Mouse (Mus musculus) neural tube, embryonic 13.5 days (tissue): Measurements from ENCODE around the gene Gm5460. TPM values are rescaled to one million over a fixed set of nuclear protein-coding genes. Genes with fewer than 3 reads are reported as not detected.

Experiments used
- ATAC-seq: fragments of 200-750 bp; cut with Nextera tagmentation; 2 replicates; pipeline ENCODE4 v1.8.0; 2017; ENCODE audit warnings: low read depth, mild to moderate bottlenecking, moderate TSS enrichment, moderate library complexity
- H3K27ac ChIP-seq: fragments of 300-500 bp; sonication (generic); replicated peaks from 2 replicates; pipeline ENCODE4 v1.5.1; 2015; ENCODE audit warnings: moderate library complexity, mild to moderate bottlenecking, inconsistent platforms
- H3K27me3 ChIP-seq: fragments of 300-500 bp; sonication (generic); 2 replicates; pipeline ENCODE4 v1.6.1; 2015; ENCODE audit warnings: mild to moderate bottlenecking, inconsistent platforms
- H3K36me3 ChIP-seq: fragments of 300-500 bp; sonication (generic); 2 replicates; pipeline ENCODE4 v1.6.1; 2015; ENCODE audit warnings: mild to moderate bottlenecking, inconsistent platforms
- H3K4me1 ChIP-seq: fragments of 300-500 bp; sonication (generic); replicated peaks from 2 replicates; pipeline ENCODE4 v1.6.1; 2015; ENCODE audit warnings: inconsistent platforms
- H3K4me2 ChIP-seq: fragments of 300-500 bp; sonication (generic); 2 replicates; pipeline ENCODE4 v1.6.1; 2015; ENCODE audit warnings: inconsistent platforms, mild to moderate bottlenecking, moderate library complexity
- H3K4me3 ChIP-seq: fragments of 300-500 bp; sonication (generic); 2 replicates; pipeline ENCODE4 v1.5.1; 2015; ENCODE audit warnings: mild to moderate bottlenecking, inconsistent platforms
- H3K9ac ChIP-seq: fragments of 300-500 bp; sonication (generic); 2 replicates; pipeline ENCODE4 v1.6.1; 2015; ENCODE audit warnings: moderate library complexity, mild to moderate bottlenecking, inconsistent platforms
- H3K9me3 ChIP-seq: fragments of 300-500 bp; sonication (generic); 2 replicates; pipeline ENCODE4 v1.6.1; 2016; ENCODE audit warnings: inconsistent platforms
- WGBS: fragments of 180-500 bp; shearing (Covaris S2); methylation state at CpG from one replicate; pipeline ENCODE4 v1.1.7; 2015; 5-methylcytosine and 5-hydroxymethylcytosine counted together
- polyA plus RNA-seq: library from polyadenylated mRNA; unstranded; fragments of >200 nt; fragmentation: Nextera tagmentation; extraction: Ambion mirVana; gene quantifications from 2 replicates; pipeline ENCODE4 v1.2.1, GENCODE M21; 2015

Gm5460 gene
- polyA plus RNA-seq, 1 experiment from 2014 or later = not detected

DNA sequence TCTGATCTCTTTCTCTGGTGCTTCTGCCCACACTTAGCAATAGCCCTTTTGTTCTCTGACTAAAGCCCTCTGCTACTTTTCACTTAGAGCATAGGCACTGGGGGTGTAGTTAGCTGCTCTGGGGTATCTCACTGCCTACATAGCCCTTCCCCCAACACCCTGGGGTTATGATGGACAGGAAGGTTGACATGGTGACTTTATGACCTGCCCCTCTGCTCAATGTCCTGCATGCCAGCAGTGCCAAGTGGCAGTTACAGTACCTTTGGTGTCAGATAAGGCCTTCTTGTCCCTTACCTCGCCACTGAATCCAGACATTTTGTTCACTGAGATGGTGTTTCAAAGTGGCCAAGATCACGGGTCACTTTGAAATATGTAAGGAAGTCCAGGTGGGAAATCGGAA is 1.5 kb upstream of the Gm5460 start, which contains the start of gene Gm30083:
Gene Gm30083, minus strand, starts transcription at position 120 of the 400 bp plus-strand sequence.
- Histone ChIP-seq H3K27me3 (no peaks in the 10 kb centered on the region), H3K27ac (no peak within 1 kb of the TSS), H3K9ac (no peak within 1 kb of the TSS), H3K9me3 (no peaks in the 10 kb centered on the region), H3K36me3 (no peaks in the 10 kb centered on the region), H3K4me3 (no peak within 1 kb of the TSS), H3K4me2 (no peak within 1 kb of the TSS), H3K4me1 (no peaks in the 10 kb centered on the region)
- 86% methylated on average over 3 of the region's 3 CpGs for WGBS
- no peak for ATAC-seq

DNA sequence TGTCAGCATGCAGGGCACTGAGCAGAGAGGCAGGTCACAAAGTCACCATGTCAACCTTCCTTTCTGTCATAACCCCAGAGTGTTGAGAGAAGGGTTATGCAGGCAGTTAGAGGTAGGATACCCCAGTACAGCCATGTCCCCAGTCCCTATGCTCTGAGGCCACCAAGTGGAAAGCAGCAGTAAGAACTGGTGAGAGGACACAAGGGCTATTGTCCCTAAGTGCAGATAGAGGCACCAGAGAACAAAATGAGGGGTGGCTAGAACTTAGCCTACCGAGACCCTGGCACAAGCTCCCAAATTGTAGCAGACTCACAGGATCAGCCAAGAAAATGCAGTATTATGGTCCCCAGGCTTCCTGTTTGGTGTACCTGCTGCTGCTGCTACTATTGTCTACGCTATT is 380 bp downstream of the Gm5460 start:
- H3K4me2 ChIP-seq = no peak overlapping the region
- H3K27me3 ChIP-seq = no peaks in the 10 kb centered on the region
- no peak overlapping the region for H3K27ac ChIP-seq
- no peak for ATAC-seq
- WGBS = 85% methylated on average over 2 of the region's 2 CpGs
- H3K4me3 ChIP-seq = no peak overlapping the region
- H3K4me1 ChIP-seq = no peaks in the 10 kb centered on the region
- H3K36me3 ChIP-seq = no peaks in the 10 kb centered on the region
- no peak overlapping the region for H3K9ac ChIP-seq
- H3K9me3 ChIP-seq = no peaks in the 10 kb centered on the region

- no peak for ATAC-seq
- Histone ChIP-seq H3K9ac (no peak overlapping the region), H3K27me3 (no peaks in the 10 kb centered on the region), H3K4me3 (no peak overlapping the region), H3K4me1 (no peaks in the 10 kb centered on the region), H3K36me3 (no peaks in the 10 kb centered on the region), H3K9me3 (peaks cover 11% of the 10 kb centered on the region), H3K27ac (no peak overlapping the region), H3K4me2 (no peak overlapping the region)
- WGBS = 75% methylated on average over 2 of the region's 2 CpGs
Measured at GRCm38 (mm10) chr14:34026710-34027109, 10.2 kb downstream of the Gm5460 start.

DNA sequence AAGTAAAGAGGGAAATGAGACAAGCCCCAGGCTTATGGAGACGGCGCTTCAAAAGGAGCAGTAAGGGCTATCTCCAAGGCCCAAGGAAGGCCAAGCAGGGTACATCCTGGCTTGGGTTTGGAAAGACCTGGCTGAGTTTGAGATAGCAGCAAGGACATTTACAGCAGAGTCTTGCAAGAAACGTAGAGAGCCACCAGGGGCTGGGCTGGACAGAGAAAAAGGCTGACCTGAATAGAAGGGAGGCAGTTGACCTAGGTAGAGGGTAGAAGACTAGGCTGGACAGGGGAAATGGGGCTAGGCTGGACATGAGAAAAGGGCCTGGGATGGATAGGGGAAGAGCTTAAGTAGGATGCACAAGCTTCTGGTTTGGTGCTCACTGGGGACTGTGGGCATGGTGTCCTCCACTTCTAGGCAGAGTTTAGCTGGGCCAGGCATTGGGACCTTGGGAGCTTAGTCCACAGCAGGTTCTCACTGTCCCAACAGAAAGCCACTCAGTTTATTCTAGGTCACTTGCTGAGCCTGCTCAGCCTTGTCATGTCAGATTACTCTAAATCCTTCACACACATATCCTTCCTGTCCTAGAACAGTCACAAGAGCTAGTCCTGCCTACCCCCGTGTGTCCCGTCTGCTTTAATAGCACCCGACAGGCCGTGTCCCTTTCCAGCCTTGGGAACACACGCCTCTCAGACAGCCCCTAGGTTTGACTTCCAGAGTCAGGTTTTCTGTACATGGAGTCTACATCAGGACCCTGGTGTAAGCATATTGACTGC is 17.5 kb downstream of the Gm5460 start:
- no peak overlapping the region for H3K27ac ChIP-seq
- H3K36me3 ChIP-seq = no peaks in the 10 kb centered on the region
- no peaks in the 10 kb centered on the region for H3K4me1 ChIP-seq
- H3K4me2 ChIP-seq = no peak overlapping the region
- H3K9me3 ChIP-seq = no peaks in the 10 kb centered on the region
- no peak overlapping the region for H3K9ac ChIP-seq
- no peaks in the 10 kb centered on the region for H3K27me3 ChIP-seq
- 88% methylated on average over 8 of the region's 8 CpGs for WGBS
- ATAC-seq = no peak
- no peak overlapping the region for H3K4me3 ChIP-seq

GRCm38 (mm10) chr14:34041241-34041640 is 24.7 kb downstream of the Gm5460 start:
- no peak overlapping the region for H3K4me3 ChIP-seq
- H3K27ac ChIP-seq = no peak overlapping the region
- 88% methylated on average over 4 of the region's 4 CpGs for WGBS
- no peaks in the 10 kb centered on the region for H3K9me3 ChIP-seq
- no peak for ATAC-seq
- H3K4me2 ChIP-seq = no peak overlapping the region
- no peak overlapping the region for H3K9ac ChIP-seq
- H3K27me3 ChIP-seq = no peaks in the 10 kb centered on the region
- no peaks in the 10 kb centered on the region for H3K36me3 ChIP-seq
- H3K4me1 ChIP-seq = no peaks in the 10 kb centered on the region

- H3K9me3 ChIP-seq = no peaks in the 10 kb centered on the region
- WGBS = 76% methylated on average over 3 of the region's 3 CpGs
- no peaks in the 10 kb centered on the region for H3K36me3 ChIP-seq
- no peaks in the 10 kb centered on the region for H3K4me1 ChIP-seq
- no peak overlapping the region for H3K27ac ChIP-seq
- ATAC-seq = no peak
- H3K4me2 ChIP-seq = no peak overlapping the region
- H3K9ac ChIP-seq = no peak overlapping the region
- no peak overlapping the region for H3K4me3 ChIP-seq
- H3K27me3 ChIP-seq = no peaks in the 10 kb centered on the region
Measured at GRCm38 (mm10) chr14:34043341-34043740, 26.8 kb downstream of the Gm5460 start.

DNA sequence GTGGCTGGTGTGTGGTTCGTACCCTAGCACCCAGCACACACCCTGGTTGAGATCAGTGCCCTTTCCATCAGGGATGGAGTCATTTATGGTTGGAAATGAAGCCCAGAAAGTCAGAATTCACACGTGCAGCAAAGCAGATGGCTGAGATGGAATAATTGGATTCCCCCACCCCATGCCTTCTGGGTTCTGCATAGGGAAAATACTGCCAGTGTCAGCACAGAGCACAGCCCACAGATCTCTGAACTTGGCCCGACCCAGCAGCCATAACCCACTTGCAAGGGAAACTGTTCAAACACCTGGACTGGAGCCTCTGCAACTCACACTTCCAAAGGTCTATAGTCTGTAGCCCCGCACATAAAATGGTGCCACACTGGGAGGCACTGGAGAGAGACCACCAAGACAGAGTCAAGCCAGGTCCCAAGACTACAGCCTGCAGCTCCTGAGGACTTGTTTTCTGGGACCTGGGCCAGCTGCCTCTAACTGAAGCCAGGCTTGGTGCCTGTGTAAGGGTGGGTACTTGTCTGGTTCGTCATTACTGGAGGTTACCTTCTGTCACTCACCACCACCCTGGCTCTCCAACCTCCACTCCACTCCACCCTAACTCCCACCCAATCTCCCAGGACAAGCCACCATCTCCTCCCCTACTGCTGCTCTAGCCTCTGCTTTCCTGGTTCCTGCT is 33.7 kb downstream of the Gm5460 start:
- H3K9ac ChIP-seq = no peak overlapping the region
- H3K9me3 ChIP-seq = no peaks in the 10 kb centered on the region
- H3K4me1 ChIP-seq = no peaks in the 10 kb centered on the region
- WGBS = 75% methylated on average over 5 of the region's 5 CpGs
- no peak overlapping the region for H3K27ac ChIP-seq
- no peak overlapping the region for H3K4me3 ChIP-seq
- H3K27me3 ChIP-seq = no peaks in the 10 kb centered on the region
- no peak for ATAC-seq
- no peaks in the 10 kb centered on the region for H3K36me3 ChIP-seq
- H3K4me2 ChIP-seq = no peak overlapping the region

- Histone ChIP-seq H3K9me3 (no peaks in the 10 kb centered on the region), H3K9ac (no peak within 1 kb of the TSS), H3K4me1 (no peaks in the 10 kb centered on the region), H3K27ac (no peak within 1 kb of the TSS), H3K4me3 (no peak within 1 kb of the TSS), H3K36me3 (no peaks in the 10 kb centered on the region), H3K4me2 (no peak within 1 kb of the TSS), H3K27me3 (no peaks in the 10 kb centered on the region)
- no peak for ATAC-seq
- 89% methylated on average over 6 of the region's 6 CpGs for WGBS
Measured at GRCm38 (mm10) chr14:34052516-34052915, 36.0 kb downstream of the Gm5460 start, which contains the start of gene Antxrl. TSS of gene Antxrl (plus strand) at chr14:34052707.

- no peak for ATAC-seq
- Histone ChIP-seq H3K27me3 (no peaks in the 10 kb centered on the region), H3K4me2 (no peak overlapping the region), H3K9me3 (no peaks in the 10 kb centered on the region), H3K4me3 (no peak overlapping the region), H3K27ac (no peak overlapping the region), H3K36me3 (no peaks in the 10 kb centered on the region), H3K4me1 (0 out of 2 replicates have a peak, but pooled peaks cover 3% of the 10 kb centered on the region), H3K9ac (no peak overlapping the region)
- 63% methylated on average over 6 of the region's 6 CpGs for WGBS
Measured at GRCm38 (mm10) chr14:34071665-34072064, 55.1 kb downstream of the Gm5460 start.

- H3K27ac ChIP-seq = no peak overlapping the region
- H3K9ac ChIP-seq = no peak overlapping the region
- no peaks in the 10 kb centered on the region for H3K36me3 ChIP-seq
- WGBS = 27% methylated on average over 4 of the region's 4 CpGs
- H3K9me3 ChIP-seq = no peaks in the 10 kb centered on the region
- H3K4me2 ChIP-seq = no peak overlapping the region
- 0 out of 2 replicates have a peak, but pooled peaks cover 3% of the 10 kb centered on the region for H3K4me1 ChIP-seq
- no peaks in the 10 kb centered on the region for H3K27me3 ChIP-seq
- no peak overlapping the region for H3K4me3 ChIP-seq
- ATAC-seq = no peak
Measured at GRCm38 (mm10) chr14:34075346-34075745, 58.8 kb downstream of the Gm5460 start.

DNA sequence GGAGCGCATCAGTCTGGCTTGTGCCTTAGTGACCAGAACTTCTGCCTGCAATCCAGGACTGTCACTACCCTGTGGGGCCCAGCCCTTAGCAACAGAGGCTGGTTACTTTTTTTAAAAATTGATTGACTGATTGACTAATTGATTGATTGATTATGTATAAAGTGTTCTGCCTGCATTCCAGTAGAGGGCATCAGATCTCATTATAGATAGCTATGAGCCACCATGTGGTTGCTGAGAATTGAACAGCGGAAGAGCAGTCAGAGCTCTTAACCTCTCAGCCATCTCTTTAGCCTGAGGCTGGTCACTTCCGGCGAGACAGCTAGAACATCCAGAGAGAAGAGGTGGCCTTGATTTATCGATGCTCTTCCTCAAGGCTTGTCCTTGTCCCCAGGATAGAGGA is 60.7 kb downstream of the Gm5460 start:
- WGBS = 63% methylated on average over 5 of the region's 5 CpGs
- Histone ChIP-seq H3K27ac (no peak overlapping the region), H3K9ac (no peak overlapping the region), H3K4me1 (0 out of 2 replicates have a peak, but pooled peaks cover 3% of the 10 kb centered on the region), H3K36me3 (no peaks in the 10 kb centered on the region), H3K27me3 (0 out of 2 replicates have a peak, but pooled peaks cover 5% of the 10 kb centered on the region), H3K9me3 (no peaks in the 10 kb centered on the region), H3K4me3 (no peak overlapping the region), H3K4me2 (no peak overlapping the region)
- no peak for ATAC-seq

DNA sequence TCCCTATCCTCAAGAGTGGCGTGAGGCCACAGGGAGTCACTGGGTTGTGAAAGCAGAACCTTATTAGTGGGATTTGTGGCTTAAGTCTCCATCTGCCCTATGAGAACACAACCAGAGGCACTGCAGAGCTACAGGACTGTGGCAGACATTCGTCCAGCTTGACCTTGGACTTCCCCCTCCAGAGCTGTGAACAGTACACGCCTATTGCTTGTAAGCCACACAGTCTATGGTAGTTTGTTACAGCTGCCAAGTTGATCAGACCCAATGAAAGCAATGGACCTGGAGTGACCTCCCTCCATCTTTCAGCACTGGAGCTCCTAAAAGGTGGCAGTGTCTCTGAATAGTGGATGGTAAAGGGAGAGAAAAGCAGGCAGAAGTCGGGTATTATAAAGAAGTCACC is 61.7 kb downstream of the Gm5460 start:
- 0 out of 2 replicates have a peak, but pooled peaks cover 3% of the 10 kb centered on the region for H3K4me1 ChIP-seq
- 0 out of 2 replicates have a peak, but pooled peaks cover 5% of the 10 kb centered on the region for H3K27me3 ChIP-seq
- no peak overlapping the region for H3K9ac ChIP-seq
- H3K4me3 ChIP-seq = no peak overlapping the region
- no peak overlapping the region for H3K4me2 ChIP-seq
- no peak overlapping the region for H3K27ac ChIP-seq
- WGBS = 71% methylated on average over 4 of the region's 4 CpGs
- no peaks in the 10 kb centered on the region for H3K9me3 ChIP-seq
- no peak for ATAC-seq
- H3K36me3 ChIP-seq = no peaks in the 10 kb centered on the region
